ENCODE assay signal across 32 mouse cellular contexts in genomic region chr12:116709535-116709934, GRCm38 (mm10).
A peak's percentile ranks its signal among the peaks of the same experiment; 100 is the strongest.
DNase-seq lines count a peak whose midpoint lies in the region; ATAC-seq lines count a peak whose summit lies in the region.
"Had no signal": no experiment of that assay in that cellular context is flagged by ENCODE, and none has a peak within 500 bp of the region (broad histone marks: within the 10 kb centered on the region; RNA-seq: fewer than 3 reads in every experiment).

No protein-coding gene starts in this region.

- H3K4me3 ChIP-seq in midbrain, embryonic 13.5 days (replicated peaks), result no peak overlapping the region
- H3K4me3 ChIP-seq in midbrain, embryonic 10.5 days, result no peak overlapping the region
- no peak overlapping the region for H3K4me3 ChIP-seq in midbrain, embryonic 16.5 days (ENCODE audit: low read depth, low read length)
- H3K4me3 ChIP-seq: gastrocnemius, adult 2 months; heart, adult 2 months; heart, embryonic 13.5 days; intestine, embryonic 15.5 days; limb, embryonic 10.5 days; limb, embryonic 15.5 days; liver, embryonic 13.5 days; megakaryocyte, embryonic 14.5 days had no signal

- 75% methylated on average over 5 of the region's 5 CpGs for WGBS in midbrain, embryonic 13.5 days
- WGBS in midbrain, embryonic 10.5 days, result 86% methylated on average over 5 of the region's 5 CpGs
- WGBS in midbrain, embryonic 16.5 days, result 65% methylated on average over 5 of the region's 5 CpGs

- H3K4me2 ChIP-seq in midbrain, embryonic 13.5 days (replicated peaks), result no peak overlapping the region
- no peak overlapping the region for H3K4me2 ChIP-seq in midbrain, embryonic 16.5 days (ENCODE audit: low read length)
- H3K4me2 ChIP-seq: heart, embryonic 13.5 days; intestine, embryonic 15.5 days; limb, embryonic 15.5 days; liver, embryonic 13.5 days had no signal

- peak; percentile 64 for DNase-seq in heart, adult 11 months
- no peak for DNase-seq in heart, adult 8-10 months (ENCODE audit: low spot score)
- no peak for DNase-seq in midbrain, embryonic 10.5 days (ENCODE audit: low spot score)
- DNase-seq in brain, embryonic 18.5 days (ENCODE audit: low read depth, low spot score), result peak; percentile 4
- no peak for DNase-seq in embryo, embryonic 10.5 days (ENCODE audit: low spot score)
- DNase-seq in ovary, adult 18-20 months (ENCODE audit: low spot score), result no peak
- DNase-seq: adrenal gland, postnatal 25 days; cerebellum, adult 8-10 months; cerebellum, postnatal 25 days; gastrocnemius, adult 2 months; gastrocnemius, postnatal 36 days; heart, adult 2 months; heart, postnatal 10 days; kidney, adult 8-10 months; kidney, postnatal 4 days; layer of hippocampus, postnatal 36 days; liver, embryonic 13.5 days; lung, adult 18-20 months; lung, postnatal 4 days; right cerebral cortex, adult 18-20 months; thymus, adult 2 months; thymus, postnatal 4 days had no signal

- peak overlapping the region; percentile 51; the same call in 1 of the 2 replicates for H3K27ac ChIP-seq in midbrain, embryonic 13.5 days
- no peak overlapping the region for H3K27ac ChIP-seq in midbrain, embryonic 10.5 days (replicated peaks)
- peak overlapping the region; percentile 78 for H3K27ac ChIP-seq in midbrain, embryonic 16.5 days (ENCODE audit: low read length)
- H3K27ac ChIP-seq: gastrocnemius, adult 2 months; heart, adult 2 months; heart, embryonic 13.5 days; intestine, embryonic 15.5 days; kidney, postnatal 0 days; limb, embryonic 10.5 days; limb, embryonic 15.5 days; liver, embryonic 13.5 days had no signal

- no peak for ATAC-seq in midbrain, embryonic 13.5 days
- peak; percentile 59 for ATAC-seq in midbrain, embryonic 16.5 days
- ATAC-seq: CD4-positive, CD25-positive, alpha-beta regulatory T cell, adult 4 months; intestine, embryonic 15.5 days; lung, postnatal 0 days had no signal

- no peaks in the 10 kb centered on the region for H3K36me3 ChIP-seq in midbrain, embryonic 13.5 days
- H3K36me3 ChIP-seq in midbrain, embryonic 10.5 days, result no peaks in the 10 kb centered on the region
- H3K36me3 ChIP-seq in midbrain, embryonic 16.5 days (ENCODE audit: control insufficient read depth, insufficient read depth, low read length), result no peaks in the 10 kb centered on the region
- H3K36me3 ChIP-seq: heart, embryonic 13.5 days; intestine, embryonic 15.5 days; limb, embryonic 10.5 days; limb, embryonic 15.5 days; liver, embryonic 13.5 days had no signal

- H3K9me3 ChIP-seq in midbrain, embryonic 13.5 days, result no peaks in the 10 kb centered on the region
- H3K9me3 ChIP-seq in midbrain, embryonic 10.5 days (replicated peaks), result no peaks in the 10 kb centered on the region
- no peaks in the 10 kb centered on the region for H3K9me3 ChIP-seq in midbrain, embryonic 16.5 days (replicated peaks; ENCODE audit: control insufficient read depth, low read length, poor library complexity, severe bottlenecking)
- H3K9me3 ChIP-seq: heart, embryonic 13.5 days; intestine, embryonic 15.5 days; limb, embryonic 10.5 days; limb, embryonic 15.5 days; liver, embryonic 13.5 days; megakaryocyte, embryonic 14.5 days had no signal

- H3K4me1 ChIP-seq in midbrain, embryonic 13.5 days (replicated peaks), result peaks cover 11% of the 10 kb centered on the region; the same call in 1 of the 2 replicates
- H3K4me1 ChIP-seq in midbrain, embryonic 10.5 days, result no peaks in the 10 kb centered on the region
- peaks cover 15% of the 10 kb centered on the region for H3K4me1 ChIP-seq in midbrain, embryonic 16.5 days (ENCODE audit: control insufficient read depth, insufficient read depth, low read length)
- H3K4me1 ChIP-seq: heart, embryonic 13.5 days; intestine, embryonic 15.5 days; limb, embryonic 10.5 days; limb, embryonic 15.5 days; liver, embryonic 13.5 days; megakaryocyte, embryonic 14.5 days had no signal

- H3K9ac ChIP-seq in midbrain, embryonic 13.5 days (replicated peaks), result no peak overlapping the region
- H3K9ac ChIP-seq in midbrain, embryonic 16.5 days (ENCODE audit: low read depth, low read length), result no peak overlapping the region
- H3K9ac ChIP-seq: heart, embryonic 13.5 days; intestine, embryonic 15.5 days; limb, embryonic 15.5 days; liver, embryonic 13.5 days had no signal

- no peaks in the 10 kb centered on the region for H3K27me3 ChIP-seq in midbrain, embryonic 13.5 days
- no peaks in the 10 kb centered on the region for H3K27me3 ChIP-seq in midbrain, embryonic 10.5 days (ENCODE audit: low read depth, poor library complexity, severe bottlenecking)
- no peaks in the 10 kb centered on the region for H3K27me3 ChIP-seq in midbrain, embryonic 16.5 days (ENCODE audit: control insufficient read depth, insufficient read depth, low read depth, low read length)
- H3K27me3 ChIP-seq: heart, embryonic 13.5 days; intestine, embryonic 15.5 days; limb, embryonic 15.5 days; liver, embryonic 13.5 days; megakaryocyte, embryonic 14.5 days had no signal

Comparison
In these comparisons a context has a peak if more than half of its experiments do, and no peak if none do; other contexts are left out.
1. DNase-seq: peak in heart, adult 11 months (single experiment) and brain, embryonic 18.5 days (single experiment); none in heart, adult 8-10 months (single experiment), midbrain, embryonic 10.5 days (single experiment), embryo, embryonic 10.5 days (single experiment) and ovary, adult 18-20 months (single experiment).